Mouse (Mus musculus) heart, adult 2 months (tissue): ENCODE data around the gene Usp35.

Source experiments
- CTCF ChIP-seq: fragments of 200-600 bp; IDR thresholded peaks from 2 replicates; pipeline ENCODE4 v1.8.1; 2022; ENCODE audit warnings: antibody characterized with exemption, mild to moderate bottlenecking, moderate library complexity
- EP300 ChIP-seq: fragments of 200-500 bp; IDR thresholded peaks from 2 replicates; pipeline ENCODE4 v1.6.1; 2011; ENCODE audit warnings: low read depth, low read length, control low read depth; ENCODE audit not compliant: insufficient read depth
- POLR2A ChIP-seq: fragments of 200-500 bp; IDR thresholded peaks from 2 replicates; pipeline ENCODE4 v1.6.1; 2011; ENCODE audit warnings: mild to moderate bottlenecking, low read depth, low read length, control low read depth; ENCODE audit not compliant: insufficient read depth

GRCm38 (mm10) chr7:97346822-97347166, 15.0 kb upstream of the Usp35 start:
- no peak for TF ChIP-seq CTCF
- no peak for TF ChIP-seq POLR2A
- no peak for TF ChIP-seq EP300
